Mouse (Mus musculus) liver, adult 2 months (tissue): ENCODE data around the gene Cux1. TPM values are rescaled to one million over a fixed set of nuclear protein-coding genes. Genes with fewer than 3 reads are reported as not detected.

Experiments used
- DNase-seq: peaks from one replicate; pipeline ENCODE4 v3.0.0-alpha.2; 2011; ENCODE audit warnings: low read depth, low spot score; ENCODE audit errors: extremely low read depth
- H3K27ac ChIP-seq: fragments of 200-500 bp; replicated peaks from 2 replicates; pipeline ENCODE4 v1.5.1; 2012; ENCODE audit warnings: low read depth, mild to moderate bottlenecking, control low read depth, inconsistent platforms, low read length; ENCODE audit not compliant: insufficient read depth
- H3K27me3 ChIP-seq: fragments of 200-500 bp; 2 replicates; pipeline ENCODE4 v1.6.1; 2012; ENCODE audit warnings: mild to moderate bottlenecking, moderate library complexity, low read length, inconsistent platforms; ENCODE audit not compliant: control insufficient read depth, insufficient read depth
- H3K36me3 ChIP-seq: fragments of 200-500 bp; 2 replicates; pipeline ENCODE4 v1.6.1; 2012; ENCODE audit warnings: low read length, inconsistent platforms; ENCODE audit not compliant: control insufficient read depth, insufficient read depth
- H3K4me1 ChIP-seq: fragments of 200-500 bp; 2 replicates; pipeline ENCODE4 v1.6.1; 2011; ENCODE audit warnings: low read length; ENCODE audit not compliant: control insufficient read depth, insufficient read depth
- H3K4me3 ChIP-seq: fragments of 200-500 bp; 2 replicates; pipeline ENCODE4 v1.5.1; 2011; ENCODE audit warnings: low read depth, mild to moderate bottlenecking, control low read depth, low read length, moderate library complexity; ENCODE audit not compliant: insufficient read depth
- H3K79me2 ChIP-seq: fragments of 200-500 bp; 2 replicates; pipeline ENCODE4 v1.6.1; 2012; ENCODE audit warnings: inconsistent platforms, mild to moderate bottlenecking, low read length, moderate library complexity; ENCODE audit not compliant: control insufficient read depth, insufficient read depth
- H3K9ac ChIP-seq: fragments of 200-500 bp; 2 replicates; pipeline ENCODE4 v1.6.1; 2012; ENCODE audit warnings: low read depth, mild to moderate bottlenecking, control low read depth, inconsistent platforms, low read length
- CTCF ChIP-seq: fragments of 200-500 bp; IDR thresholded peaks from 2 replicates; pipeline ENCODE4 v1.5.1; 2011; ENCODE audit warnings: low read depth, low read length, control low read depth
- POLR2A ChIP-seq: fragments of 200-500 bp; IDR thresholded peaks from 2 replicates; pipeline ENCODE4 v1.6.1; 2011; ENCODE audit warnings: low read length, control low read depth; ENCODE audit not compliant: insufficient read depth; ENCODE audit errors: extremely low read depth
- WGBS: fragments of 180-500 bp; shearing (Covaris S2); methylation state at CpG from one replicate; pipeline ENCODE4 v1.1.7; 2018; 5-methylcytosine and 5-hydroxymethylcytosine counted together
- polyA plus RNA-seq: library from polyadenylated mRNA; depleted of rRNA; stranded (reverse); fragments of >200 nt; gene quantifications from 2 replicates; pipeline ENCODE4 v1.2.3, GENCODE M21; 2012
- total RNA-seq: library from RNA; depleted of rRNA; stranded (reverse); fragments of >200 nt; gene quantifications from 2 replicates; pipeline ENCODE4 v1.2.3, GENCODE M21; 2014

Gene Cux1
- total and polyA plus RNA-seq, 2 experiments, result 11.6 to 12.6 TPM

DNA sequence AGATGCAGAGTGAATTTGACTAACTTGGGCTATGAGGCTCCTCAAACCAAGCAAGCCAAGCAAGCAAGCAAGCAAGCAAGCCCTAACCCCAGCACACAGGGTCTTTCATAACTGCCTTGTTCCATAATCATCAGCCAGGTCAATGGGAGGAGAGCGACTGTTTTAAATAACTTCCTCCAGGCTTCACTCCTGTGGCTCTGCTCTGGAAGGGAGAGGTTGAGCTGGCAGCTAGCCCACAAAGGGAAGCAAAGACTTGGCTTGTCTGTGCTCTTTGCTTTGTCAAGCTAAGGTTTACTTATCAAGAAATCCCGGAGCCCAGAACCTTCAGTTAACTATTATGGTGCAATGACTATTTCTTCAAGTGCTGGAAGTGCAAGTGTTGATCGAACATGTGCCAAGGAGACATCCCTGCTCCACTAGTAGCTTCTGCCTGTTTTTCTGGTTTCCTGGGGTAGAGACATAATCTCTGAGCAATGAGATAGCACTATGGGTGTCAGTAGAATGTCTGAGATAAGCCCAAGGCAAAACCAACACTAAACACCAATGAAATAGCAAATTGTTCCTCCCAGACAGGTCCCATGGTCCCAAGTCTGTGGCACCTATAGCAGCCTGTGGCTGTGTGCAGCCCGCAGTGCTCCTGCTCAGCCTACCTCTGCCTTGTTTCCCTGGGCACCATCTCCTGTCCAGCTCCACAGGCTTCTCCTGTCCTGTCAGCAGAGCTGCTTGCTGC, 230.3 kb downstream of the Cux1 start:
- 78% methylated on average over 4 of the region's 4 CpGs for WGBS
- Histone ChIP-seq H3K79me2 (no peaks in the 10 kb centered on the region), H3K4me3 (no peak overlapping the region), H3K36me3 (peaks cover 6% of the 10 kb centered on the region; the same call in 1 of the 2 replicates), H3K9ac (no peak overlapping the region), H3K4me1 (peaks cover 2% of the 10 kb centered on the region), H3K27ac (no peak overlapping the region), H3K27me3 (no peaks in the 10 kb centered on the region)
- TF ChIP-seq CTCF (no peak), POLR2A (no peak)
- DNase-seq, result no peak

DNA sequence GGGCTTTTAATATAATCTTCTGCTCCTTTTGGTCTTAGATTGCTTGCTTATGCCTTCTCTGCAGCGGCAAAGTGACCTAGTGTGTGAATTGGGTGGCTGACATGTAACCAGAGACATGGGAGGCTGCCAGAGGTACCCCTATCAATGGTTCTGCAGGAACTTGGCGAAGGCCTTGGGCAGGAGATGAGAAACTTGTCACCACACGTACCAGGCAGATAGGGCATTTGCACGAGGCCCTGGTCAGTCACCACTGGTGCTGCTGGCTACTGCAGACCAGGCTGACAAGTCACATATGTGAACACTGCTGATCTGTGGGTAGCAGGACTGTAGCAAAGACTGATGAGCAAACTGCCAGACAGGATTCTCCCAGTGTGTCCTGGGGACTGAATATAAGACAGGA, 231.6 kb downstream of the Cux1 start:
- Histone ChIP-seq H3K36me3 (peaks cover 10% of the 10 kb centered on the region), H3K27ac (no peak overlapping the region), H3K27me3 (no peaks in the 10 kb centered on the region), H3K9ac (no peak overlapping the region), H3K79me2 (no peaks in the 10 kb centered on the region), H3K4me1 (peaks cover 2% of the 10 kb centered on the region), H3K4me3 (no peak overlapping the region)
- TF ChIP-seq POLR2A (no peak), CTCF (no peak)
- 94% methylated on average over 4 of the region's 4 CpGs for WGBS
- no peak for DNase-seq

DNA sequence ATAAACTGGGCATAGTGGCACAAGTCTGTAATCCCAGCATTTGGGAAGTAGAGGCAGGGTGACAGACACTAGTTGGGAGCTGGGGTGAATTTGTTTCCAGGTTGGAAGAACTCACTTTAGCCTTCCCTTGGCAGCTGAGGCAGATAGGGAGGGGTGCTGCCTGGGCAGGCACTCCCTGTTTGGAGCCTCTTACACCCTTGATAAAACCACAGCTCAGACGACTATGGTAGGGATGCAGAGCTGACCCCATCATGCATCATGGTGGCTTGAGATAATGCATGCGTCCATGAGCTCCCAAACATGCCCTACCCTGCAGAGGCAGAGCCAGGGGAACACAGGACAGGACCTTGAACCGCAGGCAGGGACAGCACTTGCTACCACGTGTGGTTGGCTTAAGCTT, 232.5 kb downstream of the Cux1 start:
- DNase-seq, result no peak
- Histone ChIP-seq H3K36me3 (peaks cover 9% of the 10 kb centered on the region), H3K79me2 (no peaks in the 10 kb centered on the region), H3K9ac (no peak overlapping the region), H3K27me3 (no peaks in the 10 kb centered on the region), H3K27ac (no peak overlapping the region), H3K4me1 (peaks cover 2% of the 10 kb centered on the region), H3K4me3 (no peak overlapping the region)
- TF ChIP-seq POLR2A (no peak), CTCF (no peak)
- WGBS, result 88% methylated on average over 4 of the region's 4 CpGs

DNA sequence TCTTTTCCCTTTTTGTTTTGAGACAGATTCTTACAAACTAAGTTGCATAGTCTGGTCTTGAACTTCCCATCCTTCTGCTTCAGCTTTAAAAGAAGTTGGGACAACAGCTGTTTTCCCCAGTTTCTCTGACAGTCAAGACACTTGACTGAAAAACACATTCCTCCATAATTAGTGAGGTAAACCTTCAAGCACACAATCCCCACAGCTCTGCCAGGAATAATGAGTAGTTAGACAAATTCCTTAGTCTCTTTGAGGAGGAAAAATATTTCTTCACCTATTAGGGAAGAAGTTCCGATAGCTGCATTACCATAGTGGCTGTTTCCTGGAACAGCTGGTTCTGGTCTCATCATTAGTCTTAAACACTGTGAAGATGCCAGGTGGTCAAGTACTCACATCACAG, 233.2 kb downstream of the Cux1 start:
- H3K4me1 ChIP-seq, result peaks cover 2% of the 10 kb centered on the region
- no peaks in the 10 kb centered on the region for H3K79me2 ChIP-seq
- TF ChIP-seq POLR2A (no peak), CTCF (no peak)
- no peak for DNase-seq
- H3K9ac ChIP-seq, result no peak overlapping the region
- H3K27ac ChIP-seq, result no peak overlapping the region
- no peaks in the 10 kb centered on the region for H3K27me3 ChIP-seq
- no peak overlapping the region for H3K4me3 ChIP-seq
- 98% methylated on average over 1 of the region's 1 CpGs for WGBS
- peaks cover 3% of the 10 kb centered on the region; the same call in 1 of the 2 replicates for H3K36me3 ChIP-seq

DNA sequence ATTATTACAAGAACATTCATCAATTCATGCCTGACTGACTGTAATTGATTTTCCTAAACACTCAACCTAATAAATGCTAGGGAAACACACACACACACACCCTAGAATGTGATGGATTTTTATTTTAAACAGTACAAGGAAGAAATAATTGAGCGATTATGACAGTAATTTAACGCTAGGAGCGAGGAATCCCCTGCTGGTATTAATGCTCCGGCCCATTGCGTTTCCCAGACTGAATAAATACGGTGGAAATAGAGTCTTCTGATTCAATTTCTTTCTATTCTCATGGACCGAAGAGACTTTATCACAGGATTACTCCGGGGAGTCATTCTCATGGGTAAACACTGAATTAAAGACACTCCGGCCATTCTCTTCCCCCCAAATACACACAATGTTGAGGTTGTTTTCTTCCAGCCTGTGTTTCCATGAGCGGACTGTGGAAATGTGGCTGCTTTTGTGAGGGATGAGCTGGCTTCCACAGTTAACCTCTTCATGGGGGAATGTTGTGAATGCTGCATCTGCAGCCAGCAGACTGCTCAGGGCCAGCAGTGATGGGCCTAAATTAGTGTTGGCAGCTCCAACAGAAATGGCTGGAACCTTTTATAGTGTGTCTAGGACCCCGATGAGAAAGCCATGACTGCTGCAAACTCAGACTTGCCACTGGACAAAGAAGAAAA, 234.4 kb downstream of the Cux1 start:
- H3K27me3 ChIP-seq, result no peaks in the 10 kb centered on the region
- H3K27ac ChIP-seq, result no peak overlapping the region
- no peak overlapping the region for H3K9ac ChIP-seq
- no peaks in the 10 kb centered on the region for H3K4me1 ChIP-seq
- TF ChIP-seq CTCF, result no peak
- TF ChIP-seq POLR2A, result no peak
- no peak for DNase-seq
- 94% methylated on average over 11 of the region's 11 CpGs for WGBS
- peaks cover 3% of the 10 kb centered on the region; the same call in 1 of the 2 replicates for H3K36me3 ChIP-seq
- no peak overlapping the region for H3K4me3 ChIP-seq
- no peaks in the 10 kb centered on the region for H3K79me2 ChIP-seq

DNA sequence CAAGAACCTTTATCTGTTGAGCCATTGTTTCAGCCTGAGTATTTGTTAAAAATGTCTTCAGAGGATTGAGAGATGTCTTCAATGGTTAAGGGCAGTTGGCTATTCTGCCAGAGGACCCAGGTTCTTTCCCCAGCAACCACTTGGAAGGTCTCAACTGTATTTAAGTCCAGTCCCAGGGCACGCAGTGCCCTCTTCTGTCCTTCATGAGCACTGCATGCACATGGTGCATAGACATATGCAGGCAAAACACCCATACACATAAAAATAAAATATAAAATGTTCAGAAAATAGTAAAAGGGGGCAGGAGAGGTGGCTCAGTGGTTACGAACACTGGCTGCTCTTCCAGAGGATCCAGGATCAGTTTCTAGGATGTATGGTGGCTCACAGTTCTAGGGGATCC, 239.6 kb downstream of the Cux1 start:
- no peaks in the 10 kb centered on the region for H3K79me2 ChIP-seq

More for the DNA sequence above, 239.6 kb downstream of the Cux1 start:
- peaks cover 10% of the 10 kb centered on the region for H3K36me3 ChIP-seq
- WGBS, result 98% methylated on average over 2 of the region's 2 CpGs
- DNase-seq, result no peak
- H3K4me1 ChIP-seq, result no peaks in the 10 kb centered on the region
- no peak overlapping the region for H3K27ac ChIP-seq
- TF ChIP-seq CTCF (peak; percentile 35; the same call in 1 of the 2 replicates), POLR2A (no peak)
- no peak overlapping the region for H3K4me3 ChIP-seq
- no peak overlapping the region for H3K9ac ChIP-seq
- no peaks in the 10 kb centered on the region for H3K27me3 ChIP-seq
